Mouse (Mus musculus): ENCODE results near the gene Mrps14. TPM values are rescaled to one million over a fixed set of nuclear protein-coding genes. Genes with fewer than 3 reads are reported as not detected.

Gene Mrps14
- polyA plus RNA-seq, 1 experiment from 2014 or later = 256 TPM

GRCm38 (mm10) chr1:160205486-160205885 is 10.5 kb downstream of the Mrps14 start:
- H3K27me3 ChIP-seq = no peaks in the 10 kb centered on the region
- H3K27ac ChIP-seq = no peak overlapping the region
- H3K4me2 ChIP-seq = no peak overlapping the region
- DNase-seq (no peak), ATAC-seq (ENCODE audit: low read depth) (no peak)
- H3K4me3 ChIP-seq (replicated peaks) = no peak overlapping the region
- no peak overlapping the region for H3K9ac ChIP-seq
- H3K4me1 ChIP-seq (replicated peaks) = peaks cover 18% of the 10 kb centered on the region
- peaks cover 78% of the 10 kb centered on the region for H3K36me3 ChIP-seq
- no peaks in the 10 kb centered on the region for H3K9me3 ChIP-seq (replicated peaks)

GRCm38 (mm10) chr1:160209844-160210243 is 14.8 kb downstream of the Mrps14 start:
- Histone ChIP-seq H3K4me1 (replicated peaks) (peaks cover 39% of the 10 kb centered on the region), H3K4me2 (peak overlapping the region; percentile 45), H3K27ac (no peak overlapping the region; the same call in 1 of the 2 replicates), H3K9ac (peak overlapping the region; percentile 43; the same call in 1 of the 2 replicates), H3K27me3 (no peaks in the 10 kb centered on the region), H3K36me3 (peaks cover 40% of the 10 kb centered on the region), H3K4me3 (replicated peaks) (peak overlapping the region; percentile 27; the same call in 1 of the 2 replicates), H3K9me3 (replicated peaks) (no peaks in the 10 kb centered on the region)
- ATAC-seq (ENCODE audit: low read depth) (no peak), DNase-seq (no peak)
- 30% methylated on average over 2 of the region's 2 CpGs for WGBS (ENCODE audit: insufficient replicate concordance)

GRCm38 (mm10) chr1:160210566-160210965 is 15.6 kb downstream of the Mrps14 start:
- Histone ChIP-seq H3K36me3 (peaks cover 34% of the 10 kb centered on the region), H3K4me1 (replicated peaks) (peaks cover 39% of the 10 kb centered on the region), H3K27me3 (no peaks in the 10 kb centered on the region), H3K9ac (peak overlapping the region; percentile 97), H3K4me3 (replicated peaks) (peak overlapping the region; percentile 93), H3K4me2 (peak overlapping the region; percentile 86), H3K9me3 (replicated peaks) (no peaks in the 10 kb centered on the region), H3K27ac (peak overlapping the region; percentile 95; the same call in 1 of the 2 replicates)
- ATAC-seq (ENCODE audit: low read depth) (no peak), DNase-seq (no peak)
- WGBS (ENCODE audit: insufficient replicate concordance) = 37% methylated on average over 3 of the region's 3 CpGs

- peaks cover 39% of the 10 kb centered on the region for H3K4me1 ChIP-seq (replicated peaks)
- WGBS (ENCODE audit: insufficient replicate concordance) = under 1% methylated on average over 8 of the region's 8 CpGs
- DNase-seq (peak; percentile 15), ATAC-seq (ENCODE audit: low read depth) (no peak)
- H3K4me3 ChIP-seq (replicated peaks) = peak overlapping the region; percentile 93
- no peaks in the 10 kb centered on the region for H3K27me3 ChIP-seq
- H3K36me3 ChIP-seq = peaks cover 23% of the 10 kb centered on the region
- H3K4me2 ChIP-seq = peak overlapping the region; percentile 86
- H3K9ac ChIP-seq = peak overlapping the region; percentile 97
- H3K27ac ChIP-seq = peak overlapping the region; percentile 95
- no peaks in the 10 kb centered on the region for H3K9me3 ChIP-seq (replicated peaks)
Measured at GRCm38 (mm10) chr1:160211597-160212122, 16.6 kb downstream of the Mrps14 start.

GRCm38 (mm10) chr1:160212123-160212691 is 17.2 kb downstream of the Mrps14 start:
- Histone ChIP-seq H3K9ac (peak overlapping the region; percentile 97), H3K4me3 (replicated peaks) (peak overlapping the region; percentile 93), H3K36me3 (peaks cover 18% of the 10 kb centered on the region), H3K4me1 (replicated peaks) (peaks cover 39% of the 10 kb centered on the region), H3K27ac (peak overlapping the region; percentile 95), H3K4me2 (peak overlapping the region; percentile 86), H3K27me3 (no peaks in the 10 kb centered on the region), H3K9me3 (replicated peaks) (no peaks in the 10 kb centered on the region)
- WGBS (ENCODE audit: insufficient replicate concordance) = under 1% methylated on average over 45 of the region's 45 CpGs
- ATAC-seq (ENCODE audit: low read depth) (peak; percentile 60), DNase-seq (no peak)

- DNase-seq = peak; percentile 99
- under 1% methylated on average over 76 of the region's 76 CpGs for WGBS (ENCODE audit: insufficient replicate concordance)
- H3K4me1 ChIP-seq (replicated peaks) = peaks cover 36% of the 10 kb centered on the region
- H3K27ac ChIP-seq = peak within 1 kb of the TSS; percentile 95
- H3K9ac ChIP-seq = peak within 1 kb of the TSS; percentile 97
- H3K4me3 ChIP-seq (replicated peaks) = peak within 1 kb of the TSS; percentile 93
- H3K27me3 ChIP-seq = no peaks in the 10 kb centered on the region
- H3K9me3 ChIP-seq (replicated peaks) = no peaks in the 10 kb centered on the region
- peak; percentile 96 for ATAC-seq (ENCODE audit: low read depth)
- H3K36me3 ChIP-seq = peaks cover 10% of the 10 kb centered on the region; the same call in 1 of the 2 replicates
- peak within 1 kb of the TSS; percentile 86 for H3K4me2 ChIP-seq
Measured at GRCm38 (mm10) chr1:160212703-160213669, 18.0 kb downstream of the Mrps14 start, which contains the start of gene Cacybp. Cacybp (minus strand) TSS chr1:160212875.

- H3K27me3 ChIP-seq = no peaks in the 10 kb centered on the region
- H3K36me3 ChIP-seq = 0 out of 2 replicates have a peak, but pooled peaks cover 2% of the 10 kb centered on the region
- H3K9me3 ChIP-seq (replicated peaks) = no peaks in the 10 kb centered on the region
- peak overlapping the region; percentile 78 for H3K4me2 ChIP-seq
- H3K9ac ChIP-seq = peak overlapping the region; percentile 40; the same call in 1 of the 2 replicates
- no peak for ATAC-seq (ENCODE audit: low read depth)
- no peak for DNase-seq
- H3K27ac ChIP-seq = no peak overlapping the region
- 88% methylated on average over 7 of the region's 7 CpGs for WGBS (ENCODE audit: insufficient replicate concordance)
- peak overlapping the region; percentile 93 for H3K4me3 ChIP-seq (replicated peaks)
- H3K4me1 ChIP-seq (replicated peaks) = peaks cover 32% of the 10 kb centered on the region
Measured at GRCm38 (mm10) chr1:160214171-160214570, 19.2 kb downstream of the Mrps14 start.

- H3K27me3 ChIP-seq = no peaks in the 10 kb centered on the region
- WGBS (ENCODE audit: insufficient replicate concordance) = 77% methylated on average over 3 of the region's 3 CpGs
- DNase-seq = no peak
- H3K27ac ChIP-seq = no peak overlapping the region
- H3K9me3 ChIP-seq (replicated peaks) = no peaks in the 10 kb centered on the region
- no peak overlapping the region for H3K4me2 ChIP-seq
- no peak overlapping the region for H3K4me3 ChIP-seq (replicated peaks)
- H3K9ac ChIP-seq = no peak overlapping the region
- H3K36me3 ChIP-seq = no peaks in the 10 kb centered on the region
- peaks cover 11% of the 10 kb centered on the region for H3K4me1 ChIP-seq (replicated peaks)
- ATAC-seq (ENCODE audit: low read depth) = no peak
Measured at GRCm38 (mm10) chr1:160217898-160218297, 22.9 kb downstream of the Mrps14 start.

GRCm38 (mm10) chr1:160224093-160224492 is 29.1 kb downstream of the Mrps14 start:
- ATAC-seq (ENCODE audit: low read depth) (no peak), DNase-seq (no peak)
- Histone ChIP-seq H3K4me1 (replicated peaks) (peaks cover 8% of the 10 kb centered on the region), H3K4me3 (replicated peaks) (no peak overlapping the region), H3K4me2 (no peak overlapping the region), H3K27ac (no peak overlapping the region), H3K9ac (no peak overlapping the region), H3K27me3 (no peaks in the 10 kb centered on the region), H3K36me3 (0 out of 2 replicates have a peak, but pooled peaks cover 2% of the 10 kb centered on the region), H3K9me3 (replicated peaks) (no peaks in the 10 kb centered on the region)
- 63% methylated on average over 2 of the region's 2 CpGs for WGBS (ENCODE audit: insufficient replicate concordance)

GRCm38 (mm10) chr1:160227196-160227595 is 32.2 kb downstream of the Mrps14 start:
- WGBS (ENCODE audit: insufficient replicate concordance) = 67% methylated on average over 4 of the region's 4 CpGs
- Histone ChIP-seq H3K36me3 (0 out of 2 replicates have a peak, but pooled peaks cover 2% of the 10 kb centered on the region), H3K4me2 (no peak overlapping the region), H3K9ac (no peak overlapping the region), H3K9me3 (replicated peaks) (no peaks in the 10 kb centered on the region), H3K27me3 (no peaks in the 10 kb centered on the region), H3K4me1 (replicated peaks) (peaks cover 10% of the 10 kb centered on the region), H3K27ac (no peak overlapping the region), H3K4me3 (replicated peaks) (no peak overlapping the region)
- DNase-seq (no peak), ATAC-seq (ENCODE audit: low read depth) (no peak)

- ATAC-seq (ENCODE audit: low read depth) = no peak
Measured at GRCm38 (mm10) chr1:160227850-160228249, 32.8 kb downstream of the Mrps14 start.

More at GRCm38 (mm10) chr1:160227850-160228249, 32.8 kb downstream of the Mrps14 start:
- Histone ChIP-seq H3K4me1 (replicated peaks) (peaks cover 10% of the 10 kb centered on the region), H3K4me2 (no peak overlapping the region), H3K9me3 (replicated peaks) (no peaks in the 10 kb centered on the region), H3K9ac (no peak overlapping the region), H3K36me3 (0 out of 2 replicates have a peak, but pooled peaks cover 2% of the 10 kb centered on the region), H3K27ac (no peak overlapping the region), H3K27me3 (no peaks in the 10 kb centered on the region), H3K4me3 (replicated peaks) (no peak overlapping the region)
- DNase-seq = no peak
